Mouse (Mus musculus): ENCODE results near the gene Cpe.

The Cpe gene

GRCm38 (mm10) chr8:64632169-64632568 lies 60.7 kb downstream of the Cpe start:
- DNase-seq, result peak; percentile 4

- peak; percentile 36 for DNase-seq
Measured at GRCm38 (mm10) chr8:64631761-64632160, 61.1 kb downstream of the Cpe start.

GRCm38 (mm10) chr8:64629034-64629760 lies 63.7 kb downstream of the Cpe start:
- DNase-seq, result peak; percentile 5

GRCm38 (mm10) chr8:64628039-64628438 lies 64.8 kb downstream of the Cpe start:
- peak; percentile 80 for DNase-seq

GRCm38 (mm10) chr8:64624603-64625037 lies 68.2 kb downstream of the Cpe start:
- DNase-seq, result peak; percentile 80

- peak; percentile 84 for DNase-seq
Measured at GRCm38 (mm10) chr8:64620365-64621150, 72.3 kb downstream of the Cpe start.

GRCm38 (mm10) chr8:64619661-64620060 lies 73.2 kb downstream of the Cpe start:
- peak; percentile 69 for DNase-seq

GRCm38 (mm10) chr8:64618618-64619017 lies 74.2 kb downstream of the Cpe start:
- DNase-seq, result peak; percentile 88

- DNase-seq, result no peak
Measured at GRCm38 (mm10) chr8:64616566-64616965, 76.3 kb downstream of the Cpe start.

- peak; percentile 23 for DNase-seq
Measured at GRCm38 (mm10) chr8:64615459-64615858, 77.4 kb downstream of the Cpe start.

GRCm38 (mm10) chr8:64613663-64614062 lies 79.2 kb downstream of the Cpe start:
- peak; percentile 37 for DNase-seq

- peak; percentile 53 for DNase-seq
Measured at GRCm38 (mm10) chr8:64611210-64611974, 81.5 kb downstream of the Cpe start.

GRCm38 (mm10) chr8:64608931-64609330 lies 83.9 kb downstream of the Cpe start:
- peak; percentile 81 for DNase-seq

- peak; percentile 55 for DNase-seq
Measured at GRCm38 (mm10) chr8:64606015-64606414, 86.8 kb downstream of the Cpe start.

- no peak for DNase-seq
Measured at GRCm38 (mm10) chr8:64598206-64598605, 94.6 kb downstream of the Cpe start.

GRCm38 (mm10) chr8:64597042-64597970 lies 95.5 kb downstream of the Cpe start:
- DNase-seq, result peak; percentile 88

GRCm38 (mm10) chr8:64596396-64596795 lies 96.5 kb downstream of the Cpe start:
- DNase-seq, result peak; percentile 80

GRCm38 (mm10) chr8:64590456-64590855 lies 102.4 kb downstream of the Cpe start:
- DNase-seq, result peak; percentile 74

- DNase-seq, result no peak
Measured at GRCm38 (mm10) chr8:64582887-64583286, 110.0 kb downstream of the Cpe start.

- no peak for DNase-seq
Measured at GRCm38 (mm10) chr8:64578221-64578620, 114.6 kb downstream of the Cpe start.

GRCm38 (mm10) chr8:64575001-64575400 lies 117.9 kb downstream of the Cpe start:
- no peak for DNase-seq

Data from heart, adult 11 months (tissue).